Mouse (Mus musculus) CH12.LX (cell line): ENCODE results near the gene Spop. TPM values are rescaled to one million over a fixed set of nuclear protein-coding genes. Genes with fewer than 3 reads are reported as not detected.
A peak's percentile ranks its signal among the peaks of the same experiment; 100 is the strongest.

ENCODE experiments used
- DNase-seq: peaks from one replicate; pipeline ENCODE4 v3.0.0-alpha.2; 2013; ENCODE audit errors: extremely low read depth
- H3K27ac ChIP-seq: 2 replicates; pipeline ENCODE4 v1.5.1; 2012; ENCODE audit warnings: low read depth, mild to moderate bottlenecking, control low read depth, moderate library complexity; ENCODE audit not compliant: insufficient read depth
- H3K27me3 ChIP-seq: replicated peaks from 2 replicates; pipeline ENCODE3; 2012; ENCODE audit warnings: inconsistent platforms
- H3K36me3 ChIP-seq, 2 experiments: replicated peaks in 1 of 2; 2 replicates each; pipeline versions ENCODE3 to v1.6.1; 2012; ENCODE audit warnings: inconsistent platforms in 1 of 2, low read length in 1 of 2, mild to moderate bottlenecking in 1 of 2, mixed read lengths in 1 of 2, moderate library complexity in 1 of 2; ENCODE audit not compliant: control insufficient read depth in 1 of 2, insufficient read depth in 1 of 2
- H3K4me1 ChIP-seq, 2 experiments: 2 replicates each; pipeline ENCODE4 v1.6.1; 2012; ENCODE audit warnings: inconsistent platforms in 1 of 2, moderate library complexity in 1 of 2; ENCODE audit not compliant: insufficient read depth in 2 of 2, control insufficient read depth in 1 of 2
- H3K4me2 ChIP-seq: 2 replicates; pipeline ENCODE4 v1.6.1; 2012; ENCODE audit warnings: low read depth, mild to moderate bottlenecking, control low read depth; ENCODE audit not compliant: poor library complexity, insufficient read depth, severe bottlenecking
- H3K4me3 ChIP-seq, 3 experiments: fragments of 150-350 bp in 1 of 3; sonication (generic) in 1 of 3; replicated peaks in 1 of 3; 2 replicates each; pipeline versions ENCODE3 to v1.5.1; 2011 to 2012; ENCODE audit warnings: low read depth in 2 of 3, low read length in 2 of 3, mild to moderate bottlenecking in 2 of 3, moderate library complexity in 2 of 3, control low read depth in 1 of 3, improper control_type of control experiment in 1 of 3, inconsistent platforms in 1 of 3, mixed read lengths in 1 of 3; ENCODE audit not compliant: poor library complexity in 1 of 3
- H3K79me2 ChIP-seq: replicated peaks from 2 replicates; pipeline ENCODE4 v1.6.1; 2012; ENCODE audit warnings: mild to moderate bottlenecking, moderate library complexity; ENCODE audit not compliant: control insufficient read depth, poor library complexity, insufficient read depth, severe bottlenecking; ENCODE audit errors: extremely low read depth
- H3K9ac ChIP-seq: 2 replicates; pipeline ENCODE4 v1.6.1; 2012; ENCODE audit warnings: low read depth, mild to moderate bottlenecking, control low read depth, moderate library complexity; ENCODE audit not compliant: insufficient read depth
- H3K9me3 ChIP-seq: replicated peaks from 2 replicates; pipeline ENCODE3; 2012; ENCODE audit warnings: low read length, inconsistent platforms, mixed read lengths
- BHLHE40 ChIP-seq: IDR thresholded peaks from 2 replicates; pipeline ENCODE4 v1.6.1; 2011; ENCODE audit warnings: mild to moderate bottlenecking, low read depth, low read length, improper control_type of control experiment
- CHD1 ChIP-seq: IDR thresholded peaks from 2 replicates; pipeline ENCODE4 v1.6.1; 2012; ENCODE audit warnings: low read depth, low read length, improper control_type of control experiment, inconsistent platforms
- CTCF ChIP-seq, 2 experiments: IDR thresholded peaks in 1 of 2; conservative IDR thresholded peaks in 1 of 2; 2 replicates each; pipeline ENCODE4 v1.5.1; 2011 to 2012; ENCODE audit warnings: low read depth in 2 of 2, low read length in 2 of 2, improper control_type of control experiment in 1 of 2, inconsistent platforms in 1 of 2, mild to moderate bottlenecking in 1 of 2, moderate library complexity in 1 of 2
- E2F4 ChIP-seq: IDR thresholded peaks from 2 replicates; pipeline ENCODE4 v1.6.1; 2011; ENCODE audit warnings: low read depth, low read length, improper control_type of control experiment; ENCODE audit not compliant: insufficient replicate concordance
- ETS1 ChIP-seq: conservative IDR thresholded peaks from 2 replicates; pipeline ENCODE4 v1.6.1; 2012; ENCODE audit warnings: low read depth, mild to moderate bottlenecking, inconsistent platforms, low read length, improper control_type of control experiment, moderate library complexity
- GABPA ChIP-seq: IDR thresholded peaks from 2 replicates; pipeline ENCODE4 v1.6.1; 2012; ENCODE audit warnings: low read depth, low read length, improper control_type of control experiment, inconsistent platforms; ENCODE audit not compliant: insufficient replicate concordance
- JUN ChIP-seq: IDR thresholded peaks from 2 replicates; pipeline ENCODE4 v1.6.1; 2011; ENCODE audit warnings: low read depth, mild to moderate bottlenecking, low read length, improper control_type of control experiment, moderate library complexity; ENCODE audit not compliant: insufficient read depth
- JUND ChIP-seq: conservative IDR thresholded peaks from 2 replicates; pipeline ENCODE4 v1.6.1; 2011; ENCODE audit warnings: low read depth, low read length, improper control_type of control experiment
- KAT2A ChIP-seq: IDR thresholded peaks from 2 replicates; pipeline ENCODE4 v1.6.1; 2012; ENCODE audit warnings: low read length, improper control_type of control experiment, inconsistent platforms; ENCODE audit not compliant: insufficient replicate concordance
- MAFK ChIP-seq: IDR thresholded peaks from 2 replicates; pipeline ENCODE4 v1.6.1; 2011; ENCODE audit warnings: low read length, improper control_type of control experiment; ENCODE audit not compliant: insufficient replicate concordance
- MAX ChIP-seq: IDR thresholded peaks from 2 replicates; pipeline ENCODE4 v1.6.1; 2011; ENCODE audit warnings: low read length, improper control_type of control experiment
- MAZ ChIP-seq: IDR thresholded peaks from 2 replicates; pipeline ENCODE4 v1.6.1; 2012; ENCODE audit warnings: low read depth, mild to moderate bottlenecking, inconsistent platforms, low read length, improper control_type of control experiment, moderate library complexity
- NELFE ChIP-seq: IDR thresholded peaks from 2 replicates; pipeline ENCODE4 v1.6.1; 2011; ENCODE audit warnings: low read depth, low read length, improper control_type of control experiment
- PAX5 ChIP-seq: IDR thresholded peaks from 2 replicates; pipeline ENCODE4 v1.6.1; 2012; ENCODE audit warnings: low read length, inconsistent platforms, mixed read lengths
- POLR2A ChIP-seq: IDR thresholded peaks from 2 replicates; pipeline ENCODE4 v1.6.1; 2011; ENCODE audit warnings: low read depth, mild to moderate bottlenecking, improper control_type of control experiment, low read length
- RAD21 ChIP-seq: IDR thresholded peaks from 2 replicates; pipeline ENCODE4 v1.6.1; 2011; ENCODE audit warnings: low read depth, mild to moderate bottlenecking, low read length, improper control_type of control experiment, moderate library complexity
- RCOR1 ChIP-seq: conservative IDR thresholded peaks from 2 replicates; pipeline ENCODE4 v1.6.1; 2012; ENCODE audit warnings: low read depth, mild to moderate bottlenecking, inconsistent platforms, low read length, improper control_type of control experiment
- SMC3 ChIP-seq: IDR thresholded peaks from 2 replicates; pipeline ENCODE4 v1.6.1; 2011; ENCODE audit warnings: low read depth, low read length, improper control_type of control experiment
- UBTF ChIP-seq: IDR thresholded peaks from 2 replicates; pipeline ENCODE4 v1.6.1; 2012; ENCODE audit warnings: low read depth, mild to moderate bottlenecking, inconsistent platforms, low read length, improper control_type of control experiment, moderate library complexity
- USF1 ChIP-seq: IDR thresholded peaks from 2 replicates; pipeline ENCODE4 v1.6.1; 2014; ENCODE audit warnings: low read depth, mild to moderate bottlenecking, inconsistent platforms, low read length, improper control_type of control experiment
- USF2 ChIP-seq: conservative IDR thresholded peaks from 2 replicates; pipeline ENCODE4 v1.6.1; 2011; ENCODE audit warnings: low read depth, low read length, improper control_type of control experiment
- ZC3H11A ChIP-seq: IDR thresholded peaks from 2 replicates; pipeline ENCODE4 v1.6.1; 2012; ENCODE audit warnings: low read depth, mild to moderate bottlenecking, inconsistent platforms, low read length, improper control_type of control experiment
- dilution Hi-C: fragments of 300-500 bp; cut with MboI; formaldehyde crosslinking; loops from 2 replicates; pipeline ENCODE4 v1.14.3; 2020; ENCODE audit warnings: low sequenced_read_pairs; ENCODE audit not compliant: extremely low pct_unique_long_range_greater_than_20kb, extremely low pct_ligation_motif_present
- in situ Hi-C: fragments of 300-500 bp; cut with MboI; formaldehyde crosslinking; loops from 3 replicates; pipeline ENCODE4 v1.14.3; 2019; ENCODE audit warnings: low sequenced_read_pairs, low pct_ligation_motif_present, low pct_unique_long_range_greater_than_20kb, mixed read lengths
- polyA plus RNA-seq: library from polyadenylated mRNA; unstranded; fragments of >175 nt; gene quantifications from 2 replicates; pipeline ENCODE4 v1.2.1, GENCODE M21; 2012; ENCODE audit warnings: low read depth; ENCODE audit not compliant: insufficient read length
- total RNA-seq, 2 experiments: library from RNA; depleted of rRNA; stranded (reverse); fragments of 300-350 nt in 1 of 2; fragments of >200 nt in 1 of 2; gene quantifications; 2 replicates each; pipeline ENCODE4 v1.2.3; 2012 to 2014

Gene Spop
- total and polyA plus RNA-seq, 3 experiments = 42.7 to 103 (median 51.9) TPM

GRCm38 (mm10) chr11:95445371-95445770, 31.5 kb downstream of the Spop start:
- Histone ChIP-seq H3K9ac (no peak overlapping the region), H3K9me3 (no peaks in the 10 kb centered on the region), H3K27ac (no peak overlapping the region), H3K27me3 (no peaks in the 10 kb centered on the region), H3K79me2 (peaks cover 22% of the 10 kb centered on the region), H3K4me1 (peaks cover 3 to 30% of the 10 kb centered on the region in 2 experiments; a peak in 2 of 4 replicates), H3K4me3 (no peak overlapping the region), H3K36me3 (peaks cover 2 to 50% of the 10 kb centered on the region in 2 experiments), H3K4me2 (no peak overlapping the region)
- in situ Hi-C loops (no loop called here), dilution Hi-C loops (no loop called here)
- TF ChIP-seq RCOR1 (no peak), MAX (no peak), CHD1 (no peak), E2F4 (no peak), POLR2A (no peak), NELFE (no peak), JUN (no peak), PAX5 (no peak), ETS1 (no peak), ZC3H11A (no peak), GABPA (no peak), MAZ (no peak), MAFK (no peak), BHLHE40 (no peak), KAT2A (no peak), JUND (no peak), USF1 (no peak), UBTF (no peak), RAD21 (no peak)
- DNase-seq = no peak

- in situ Hi-C loops (no loop called here), dilution Hi-C loops (no loop called here)
- peaks cover 3 to 30% of the 10 kb centered on the region in 2 experiments; a peak in 2 of 4 replicates for H3K4me1 ChIP-seq
- TF ChIP-seq SMC3 (no peak), USF2 (no peak), CTCF (conservative IDR thresholded peaks at IDR 0.05 in 1 of 2, IDR thresholded peaks at IDR 0.05 in 1 of 2; ENCODE audit: low read depth in 2 of 2, low read length in 2 of 2) (0 out of 4 replicates have a peak, but pooled peaks of 1 of the 2 experiments have one; percentile 8)
- no peak overlapping the region for H3K27ac ChIP-seq
- no peak overlapping the region for H3K9ac ChIP-seq
- H3K4me2 ChIP-seq = no peak overlapping the region
- no peak overlapping the region for H3K4me3 ChIP-seq
- H3K9me3 ChIP-seq = no peaks in the 10 kb centered on the region
- no peak for DNase-seq
- H3K79me2 ChIP-seq = peaks cover 18% of the 10 kb centered on the region
- no peaks in the 10 kb centered on the region for H3K27me3 ChIP-seq
- H3K36me3 ChIP-seq = peaks cover 6 to 59% of the 10 kb centered on the region in 2 experiments
These were observed 32.9 kb downstream of the Spop start for GRCm38 (mm10) chr11:95446580-95447305.
